Mouse (Mus musculus) cerebellum, adult 9-11 months (tissue): ENCODE results near the gene Gpr33.
A peak's percentile ranks its signal among the peaks of the same experiment; 100 is the strongest.

Source experiments
- DNase-seq: peaks from one replicate; pipeline ENCODE4 v3.0.0; 2022

Gpr33 gene

GRCm38 (mm10) chr12:51983625-51984024, 44.2 kb downstream of the Gpr33 start:
- no peak for DNase-seq

DNA sequence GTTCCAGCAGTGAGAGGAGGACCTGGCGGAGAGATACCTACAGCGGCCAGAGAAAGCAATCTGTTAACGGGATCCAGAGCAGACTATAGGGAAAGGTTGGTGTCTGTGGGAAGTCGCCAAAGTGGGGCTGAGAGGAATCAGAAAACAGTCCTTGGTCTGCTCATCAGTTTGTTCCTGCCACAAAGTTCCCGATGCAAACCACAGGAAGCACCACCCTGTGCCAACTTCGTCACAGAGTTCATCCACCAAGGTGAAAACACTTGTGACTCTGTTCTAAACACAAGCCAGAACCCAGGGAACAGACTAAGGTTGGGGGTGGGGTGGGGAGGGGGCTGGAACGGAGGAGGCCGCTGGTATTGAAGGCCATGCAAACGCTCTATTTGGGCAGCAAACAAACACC, 51.3 kb downstream of the Gpr33 start:
- DNase-seq = peak; percentile 28

GRCm38 (mm10) chr12:51974381-51974780, 53.5 kb downstream of the Gpr33 start:
- no peak for DNase-seq
